Mouse (Mus musculus) MEL (cell line): ENCODE measurements around the gene Vdac2.

ENCODE experiments used
- CTCF ChIP-seq, 3 experiments: IDR thresholded peaks in 2 of 3; conservative IDR thresholded peaks in 1 of 3; 2 replicates each; pipeline ENCODE4 v1.5.1; 2011 to 2012; ENCODE audit warnings: low read length in 3 of 3, low read depth in 2 of 3, mild to moderate bottlenecking in 2 of 3, improper control_type of control experiment in 1 of 3, inconsistent platforms in 1 of 3, mixed read lengths in 1 of 3, moderate library complexity in 1 of 3; ENCODE audit not compliant: control insufficient read depth in 1 of 3, insufficient read depth in 1 of 3, poor library complexity in 1 of 3, severe bottlenecking in 1 of 3
- EP300 ChIP-seq, 2 experiments: IDR thresholded peaks; 2 replicates each; pipeline ENCODE4 v1.6.1; 2011; ENCODE audit warnings: improper control_type of control experiment in 2 of 2, low read length in 2 of 2, low read depth in 1 of 2, mild to moderate bottlenecking in 1 of 2
- GABPA ChIP-seq: IDR thresholded peaks from 2 replicates; pipeline ENCODE4 v1.6.1; 2012; ENCODE audit warnings: low read depth, mild to moderate bottlenecking, inconsistent platforms, low read length, improper control_type of control experiment, moderate library complexity
- GATA1 ChIP-seq: IDR thresholded peaks from 2 replicates; pipeline ENCODE4 v1.6.1; 2011; ENCODE audit warnings: low read depth, low read length, improper control_type of control experiment
- HCFC1 ChIP-seq: IDR thresholded peaks from 2 replicates; pipeline ENCODE4 v1.6.1; 2012; ENCODE audit warnings: low read depth, mild to moderate bottlenecking, inconsistent platforms, low read length, improper control_type of control experiment, moderate library complexity
- POLR2A ChIP-seq, 2 experiments: IDR thresholded peaks; 2 replicates each; pipeline ENCODE4 v1.6.1; 2011 to 2012; ENCODE audit warnings: low read length in 2 of 2, mild to moderate bottlenecking in 2 of 2, control low read depth in 1 of 2, improper control_type of control experiment in 1 of 2, low read depth in 1 of 2, moderate library complexity in 1 of 2; ENCODE audit not compliant: control insufficient read depth in 1 of 2, insufficient read depth in 1 of 2, poor library complexity in 1 of 2
- TBP ChIP-seq: IDR thresholded peaks from 2 replicates; pipeline ENCODE4 v1.8.0; 2011; ENCODE audit warnings: low read depth, low read length, improper control_type of control experiment
- TCF12 ChIP-seq: IDR thresholded peaks from 2 replicates; pipeline ENCODE4 v1.6.1; 2014; ENCODE audit warnings: low read depth, mild to moderate bottlenecking, inconsistent platforms, low read length, improper control_type of control experiment, moderate library complexity
- USF2 ChIP-seq, 2 experiments: IDR thresholded peaks; 2 replicates each; pipeline ENCODE4 v1.6.1; 2011 to 2012; ENCODE audit warnings: improper control_type of control experiment in 2 of 2, low read length in 2 of 2, borderline replicate concordance in 1 of 2, inconsistent platforms in 1 of 2, low read depth in 1 of 2, mild to moderate bottlenecking in 1 of 2; ENCODE audit not compliant: insufficient read depth in 1 of 2

GRCm38 (mm10) chr14:21825786-21826491 is 901 bp downstream of the Vdac2 start:
- TF ChIP-seq USF2 (IDR thresholded peaks at IDR 0.05; ENCODE audit: borderline replicate concordance in 1 of 2, insufficient read depth in 1 of 2, low read depth in 1 of 2, low read length in 2 of 2) (no peak), POLR2A (IDR thresholded peaks at IDR 0.05; ENCODE audit: control insufficient read depth in 1 of 2, insufficient read depth in 1 of 2, low read depth in 1 of 2, low read length in 2 of 2, poor library complexity in 1 of 2) (no peak), EP300 (IDR thresholded peaks at IDR 0.05; ENCODE audit: low read depth in 1 of 2, low read length in 2 of 2) (no peak), TBP (no peak), GATA1 (no peak), CTCF (IDR thresholded peaks at IDR 0.05 in 2 of 3, conservative IDR thresholded peaks at IDR 0.05 in 1 of 3; ENCODE audit: control insufficient read depth in 1 of 3, insufficient read depth in 1 of 3, low read depth in 2 of 3, low read length in 3 of 3, poor library complexity in 1 of 3, severe bottlenecking in 1 of 3) (no peak), TCF12 (no peak), HCFC1 (no peak), GABPA (no peak)
